Mouse (Mus musculus): ENCODE measurements around the gene Ndufs2. TPM values are rescaled to one million over a fixed set of nuclear protein-coding genes. Genes with fewer than 3 reads are reported as not detected.

Gene Ndufs2
- polyA plus RNA-seq, 1 experiment from 2014 or later = 263 TPM

- Histone ChIP-seq H3K9me3 (ENCODE audit: control insufficient read depth, low read length) (no peaks in the 10 kb centered on the region), H3K9ac (ENCODE audit: low read depth, low read length) (peak overlapping the region; percentile 27; the same call in 1 of the 2 replicates), H3K4me2 (replicated peaks; ENCODE audit: low read depth, low read length) (0 out of 2 replicates have a peak overlapping the region, but pooled peaks have one; percentile 45), H3K4me3 (ENCODE audit: low read depth, low read length) (no peak overlapping the region), H3K4me1 (replicated peaks; ENCODE audit: control insufficient read depth, insufficient read depth, low read length) (peaks cover 10% of the 10 kb centered on the region), H3K27me3 (ENCODE audit: control insufficient read depth, insufficient read depth, low read length) (no peaks in the 10 kb centered on the region), H3K36me3 (ENCODE audit: control insufficient read depth, insufficient read depth, low read length) (no peaks in the 10 kb centered on the region), H3K27ac (ENCODE audit: low read depth, low read length) (no peak overlapping the region; the same call in 1 of the 2 replicates)
- ATAC-seq (ENCODE audit: low FRiP score) (no peak), DNase-seq (ENCODE audit: low spot score) (no peak)
- WGBS = 54% methylated on average over 17 of the region's 17 CpGs
These were observed 1.2 kb upstream of the Ndufs2 start for GRCm38 (mm10) chr1:171252415-171252814.

GRCm38 (mm10) chr1:171251594-171252324 is 571 bp upstream of the Ndufs2 start:
- Histone ChIP-seq H3K4me3 (ENCODE audit: low read depth, low read length) (peak overlapping the region; percentile 23; the same call in 1 of the 2 replicates), H3K9me3 (ENCODE audit: control insufficient read depth, low read length) (no peaks in the 10 kb centered on the region), H3K27ac (ENCODE audit: low read depth, low read length) (peak overlapping the region; percentile 56; the same call in 1 of the 2 replicates), H3K27me3 (ENCODE audit: control insufficient read depth, insufficient read depth, low read length) (no peaks in the 10 kb centered on the region), H3K36me3 (ENCODE audit: control insufficient read depth, insufficient read depth, low read length) (no peaks in the 10 kb centered on the region), H3K4me1 (replicated peaks; ENCODE audit: control insufficient read depth, insufficient read depth, low read length) (peaks cover 10% of the 10 kb centered on the region), H3K9ac (ENCODE audit: low read depth, low read length) (peak overlapping the region; percentile 27; the same call in 1 of the 2 replicates), H3K4me2 (replicated peaks; ENCODE audit: low read depth, low read length) (peak overlapping the region; percentile 45)
- ATAC-seq (ENCODE audit: low FRiP score) = no peak
- peak; percentile 48 for DNase-seq (ENCODE audit: low spot score)
- 2% methylated on average over 13 of the region's 13 CpGs for WGBS

- ATAC-seq (ENCODE audit: low FRiP score) (no peak), DNase-seq (ENCODE audit: low spot score) (peak; percentile 68)
- peaks cover 14% of the 10 kb centered on the region for H3K4me1 ChIP-seq (replicated peaks; ENCODE audit: control insufficient read depth, insufficient read depth, low read length)
- peak within 1 kb of the TSS; percentile 23 for H3K4me3 ChIP-seq (ENCODE audit: low read depth, low read length)
- no peaks in the 10 kb centered on the region for H3K36me3 ChIP-seq (ENCODE audit: control insufficient read depth, insufficient read depth, low read length)
- peak within 1 kb of the TSS; percentile 33; the same call in 1 of the 2 replicates for H3K9ac ChIP-seq (ENCODE audit: low read depth, low read length)
- peak within 1 kb of the TSS; percentile 67; the same call in 1 of the 2 replicates for H3K27ac ChIP-seq (ENCODE audit: low read depth, low read length)
- 7% methylated on average over 5 of the region's 5 CpGs for WGBS
- peak within 1 kb of the TSS; percentile 45 for H3K4me2 ChIP-seq (replicated peaks; ENCODE audit: low read depth, low read length)
- no peaks in the 10 kb centered on the region for H3K27me3 ChIP-seq (ENCODE audit: control insufficient read depth, insufficient read depth, low read length)
- H3K9me3 ChIP-seq (ENCODE audit: control insufficient read depth, low read length) = no peaks in the 10 kb centered on the region
These were observed 1.1 kb downstream of the Ndufs2 start, which contains the start of gene Adamts4 for GRCm38 (mm10) chr1:171249913-171250600. Gene Adamts4, plus strand, starts transcription at chr1:171250421.

GRCm38 (mm10) chr1:171248386-171249226 is 2.6 kb downstream of the Ndufs2 start:
- Histone ChIP-seq H3K4me2 (replicated peaks; ENCODE audit: low read depth, low read length) (no peak overlapping the region), H3K9me3 (ENCODE audit: control insufficient read depth, low read length) (no peaks in the 10 kb centered on the region), H3K36me3 (ENCODE audit: control insufficient read depth, insufficient read depth, low read length) (no peaks in the 10 kb centered on the region), H3K4me3 (ENCODE audit: low read depth, low read length) (no peak overlapping the region), H3K27me3 (ENCODE audit: control insufficient read depth, insufficient read depth, low read length) (no peaks in the 10 kb centered on the region), H3K9ac (ENCODE audit: low read depth, low read length) (no peak overlapping the region), H3K27ac (ENCODE audit: low read depth, low read length) (no peak overlapping the region), H3K4me1 (replicated peaks; ENCODE audit: control insufficient read depth, insufficient read depth, low read length) (peaks cover 14% of the 10 kb centered on the region)
- ATAC-seq (ENCODE audit: low FRiP score) (peak; percentile 4; the same call in 1 of the 2 replicates), DNase-seq (ENCODE audit: low spot score) (peak; percentile 36)
- WGBS = 29% methylated on average over 3 of the region's 3 CpGs

GRCm38 (mm10) chr1:171247916-171248315 is 3.3 kb downstream of the Ndufs2 start:
- no peaks in the 10 kb centered on the region for H3K36me3 ChIP-seq (ENCODE audit: control insufficient read depth, insufficient read depth, low read length)
- peak; percentile 22 for DNase-seq (ENCODE audit: low spot score)
- H3K27me3 ChIP-seq (ENCODE audit: control insufficient read depth, insufficient read depth, low read length) = no peaks in the 10 kb centered on the region
- H3K27ac ChIP-seq (ENCODE audit: low read depth, low read length) = peak overlapping the region; percentile 43
- no peaks in the 10 kb centered on the region for H3K9me3 ChIP-seq (ENCODE audit: control insufficient read depth, low read length)
- peak overlapping the region; percentile 52 for H3K4me2 ChIP-seq (replicated peaks; ENCODE audit: low read depth, low read length)
- no peak overlapping the region for H3K9ac ChIP-seq (ENCODE audit: low read depth, low read length)
- H3K4me3 ChIP-seq (ENCODE audit: low read depth, low read length) = peak overlapping the region; percentile 26; the same call in 1 of the 2 replicates
- ATAC-seq (ENCODE audit: low FRiP score) = no peak
- WGBS = 34% methylated on average over 4 of the region's 4 CpGs
- peaks cover 14% of the 10 kb centered on the region for H3K4me1 ChIP-seq (replicated peaks; ENCODE audit: control insufficient read depth, insufficient read depth, low read length)

- peak overlapping the region; percentile 26 for H3K4me3 ChIP-seq (ENCODE audit: low read depth, low read length)
- H3K36me3 ChIP-seq (ENCODE audit: control insufficient read depth, insufficient read depth, low read length) = 0 out of 2 replicates have a peak, but pooled peaks cover 3% of the 10 kb centered on the region
- peaks cover 14% of the 10 kb centered on the region for H3K4me1 ChIP-seq (replicated peaks; ENCODE audit: control insufficient read depth, insufficient read depth, low read length)
- peak overlapping the region; percentile 43 for H3K27ac ChIP-seq (ENCODE audit: low read depth, low read length)
- no peaks in the 10 kb centered on the region for H3K9me3 ChIP-seq (ENCODE audit: control insufficient read depth, low read length)
- peak overlapping the region; percentile 52 for H3K4me2 ChIP-seq (replicated peaks; ENCODE audit: low read depth, low read length)
- peak overlapping the region; percentile 35; the same call in 1 of the 2 replicates for H3K9ac ChIP-seq (ENCODE audit: low read depth, low read length)
- H3K27me3 ChIP-seq (ENCODE audit: control insufficient read depth, insufficient read depth, low read length) = no peaks in the 10 kb centered on the region
- ATAC-seq (ENCODE audit: low FRiP score) (peak; percentile 10; the same call in 1 of the 2 replicates), DNase-seq (ENCODE audit: low spot score) (no peak)
- 12% methylated on average over 13 of the region's 13 CpGs for WGBS
These were observed 3.7 kb downstream of the Ndufs2 start for GRCm38 (mm10) chr1:171247453-171247841.

- DNase-seq (ENCODE audit: low spot score) (peak; percentile 99), ATAC-seq (ENCODE audit: low FRiP score) (peak; percentile 90)
- H3K4me3 ChIP-seq (ENCODE audit: low read depth, low read length) = peak overlapping the region; percentile 72
- H3K4me2 ChIP-seq (replicated peaks; ENCODE audit: low read depth, low read length) = peak overlapping the region; percentile 78
- H3K27ac ChIP-seq (ENCODE audit: low read depth, low read length) = peak overlapping the region; percentile 43
- H3K36me3 ChIP-seq (ENCODE audit: control insufficient read depth, insufficient read depth, low read length) = 0 out of 2 replicates have a peak, but pooled peaks cover 3% of the 10 kb centered on the region
- no peaks in the 10 kb centered on the region for H3K27me3 ChIP-seq (ENCODE audit: control insufficient read depth, insufficient read depth, low read length)
- peaks cover 14% of the 10 kb centered on the region for H3K4me1 ChIP-seq (replicated peaks; ENCODE audit: control insufficient read depth, insufficient read depth, low read length)
- 1% methylated on average over 41 of the region's 41 CpGs for WGBS
- H3K9me3 ChIP-seq (ENCODE audit: control insufficient read depth, low read length) = no peaks in the 10 kb centered on the region
- H3K9ac ChIP-seq (ENCODE audit: low read depth, low read length) = peak overlapping the region; percentile 86
These were observed 4.3 kb downstream of the Ndufs2 start for GRCm38 (mm10) chr1:171246709-171247452.
